In genomic region chr13:12589003-12589402, GRCm38 (mm10) we compare ENCODE assay signal across 9 mouse cellular contexts. TPM values are rescaled to one million over a fixed set of nuclear protein-coding genes. Genes with fewer than 3 reads are reported as not detected.
DNase-seq lines count a peak whose midpoint lies in the region; ATAC-seq and TF ChIP-seq lines count a peak whose summit lies in the region.
"Had no signal": no experiment of that assay in that cellular context is flagged by ENCODE, and none has a peak within 500 bp of the region (broad histone marks: within the 10 kb centered on the region; RNA-seq: fewer than 3 reads in every experiment).

No protein-coding gene starts in this region.

- no peak overlapping the region for H3K4me3 ChIP-seq in E14TG2a.4 (replicated peaks; ENCODE audit: low read length)
- H3K4me3 ChIP-seq: lung, embryonic 15.5 days had no signal

- H3K27me3 ChIP-seq in E14TG2a.4 (ENCODE audit: insufficient read depth, low read length): no peaks in the 10 kb centered on the region
- H3K27me3 ChIP-seq: lung, embryonic 15.5 days had no signal

- H3K9me3 ChIP-seq in E14TG2a.4 (ENCODE audit: low read length): no peaks in the 10 kb centered on the region
- H3K9me3 ChIP-seq: lung, embryonic 15.5 days had no signal

- no peaks in the 10 kb centered on the region for H3K36me3 ChIP-seq in E14TG2a.4 (ENCODE audit: insufficient read depth, low read length)
- H3K36me3 ChIP-seq: lung, embryonic 15.5 days had no signal

- ATAC-seq in frontal cortex, adult (ENCODE audit: low TSS enrichment): no peak

- TF ChIP-seq CTCF in E14TG2a.4 (conservative IDR thresholded peaks at IDR 0.05; ENCODE audit: low read length): peak; percentile 75

- H3K4me1 ChIP-seq in E14TG2a.4 (replicated peaks; ENCODE audit: low read depth, low read length): no peaks in the 10 kb centered on the region
- H3K4me1 ChIP-seq: lung, embryonic 15.5 days had no signal

- peak; percentile 8 to 24 for DNase-seq in frontal cortex, postnatal 14 days (ENCODE audit: low spot score in 2 of 2)
- DNase-seq in c-Kit-positive CD71-negative TER-119-negative erythroid progenitor cells, embryonic 14.5 days (ENCODE audit: low read depth): peak; percentile 58
- DNase-seq in gastrocnemius, postnatal 10 days: peak; percentile 57
- DNase-seq in layer of hippocampus, adult 11-12 months (ENCODE audit: low spot score): peak; percentile 55
- DNase-seq in lung, postnatal 14 days: peak; percentile 74
- DNase-seq in spleen, postnatal 4 days (ENCODE audit: low spot score in 2 of 2): peak; percentile 72 to 90

RNA-seq across cellular contexts. Expression of gene Ero1lb, which starts 23.3 kb away (rescaled TPM):
- 1 to 10 TPM in 1 of 2 experiments, under 1 TPM in 1; 0.82 to 1.4 TPM for total RNA-seq in gastrocnemius, postnatal 10 days (2021)

Comparison
In these comparisons a context has a peak if more than half of its experiments do, and no peak if none do; other contexts are left out.
1. DNase-seq: peak in every context shown above with its lines; median percentile 81 in spleen, postnatal 4 days; 74 in lung, postnatal 14 days; 58 in c-Kit-positive CD71-negative TER-119-negative erythroid progenitor cells, embryonic 14.5 days; 57 in gastrocnemius, postnatal 10 days; 55 in layer of hippocampus, adult 11-12 months; 16 in frontal cortex, postnatal 14 days.